In genomic region chr2:144160434-144160833, GRCm38 (mm10) we compare ENCODE assay signal across 10 mouse cellular contexts.
DNase-seq lines count a peak whose midpoint lies in the region; ATAC-seq and TF ChIP-seq lines count a peak whose summit lies in the region.
"Had no signal": no experiment of that assay in that cellular context is flagged by ENCODE, and none has a peak within 500 bp of the region (broad histone marks: within the 10 kb centered on the region; RNA-seq: fewer than 3 reads in every experiment).

No protein-coding gene starts in this region.

- no peaks in the 10 kb centered on the region for H3K9me3 ChIP-seq in E14TG2a.4 (ENCODE audit: low read length)
- no peaks in the 10 kb centered on the region for H3K9me3 ChIP-seq in forebrain, postnatal 0 days (ENCODE audit: low read length)

- H3K36me3 ChIP-seq in heart, adult 2 months (ENCODE audit: control insufficient read depth, insufficient read depth, low read length) = no peaks in the 10 kb centered on the region
- no peaks in the 10 kb centered on the region for H3K36me3 ChIP-seq in E14TG2a.4 (ENCODE audit: insufficient read depth, low read length)
- no peaks in the 10 kb centered on the region for H3K36me3 ChIP-seq in forebrain, postnatal 0 days (ENCODE audit: insufficient read depth)

- intact Hi-C loops in heart, adult 2 months (cut with DNase I) = loop anchor here (10.0 kb wide), 2 partner anchors 76 to 146 kb away; partner anchors contain the start of gene Rrbp1

- H3K4me2 ChIP-seq in forebrain, postnatal 0 days (ENCODE audit: low read depth) = no peak overlapping the region

- TF ChIP-seq POLR2A in heart, adult 2 months (IDR thresholded peaks at IDR 0.05; ENCODE audit: insufficient read depth, low read depth, low read length) = no peak

- H3K4me1 ChIP-seq in heart, adult 2 months (ENCODE audit: control insufficient read depth, insufficient read depth, low read length) = peaks cover 2% of the 10 kb centered on the region
- H3K4me1 ChIP-seq in E14TG2a.4 (replicated peaks; ENCODE audit: low read depth, low read length) = peaks cover 43% of the 10 kb centered on the region
- no peaks in the 10 kb centered on the region; the same call in 1 of the 2 replicates for H3K4me1 ChIP-seq in forebrain, postnatal 0 days (ENCODE audit: insufficient read depth)

- 59% methylated on average over 10 of the region's 10 CpGs for WGBS in heart, adult 2 months
- 50% methylated on average over 10 of the region's 10 CpGs for WGBS in forebrain, postnatal 0 days

- no peaks in the 10 kb centered on the region for H3K79me2 ChIP-seq in heart, adult 2 months (replicated peaks; ENCODE audit: control insufficient read depth, insufficient read depth, low read length)

- H3K4me3 ChIP-seq in heart, adult 2 months = no peak overlapping the region
- H3K4me3 ChIP-seq in E14TG2a.4 (replicated peaks; ENCODE audit: low read length) = 0 out of 2 replicates have a peak overlapping the region, but pooled peaks have one; percentile 17
- H3K4me3 ChIP-seq in forebrain, postnatal 0 days (ENCODE audit: low read depth, low read length) = no peak overlapping the region

- H3K27ac ChIP-seq in heart, adult 2 months = peak overlapping the region; percentile 28; the same call in 1 of the 2 replicates
- H3K27ac ChIP-seq in forebrain, postnatal 0 days (ENCODE audit: low read depth, low read length) = no peak overlapping the region

- ATAC-seq in forebrain, postnatal 0 days = no peak
- ATAC-seq: CD4-positive, CD25-positive, alpha-beta regulatory T cell, adult 4 months had no signal

- H3K27me3 ChIP-seq in heart, adult 2 months (ENCODE audit: control insufficient read depth, insufficient read depth, low read length) = no peaks in the 10 kb centered on the region
- H3K27me3 ChIP-seq in E14TG2a.4 (ENCODE audit: insufficient read depth, low read length) = peaks cover 38% of the 10 kb centered on the region
- peaks cover 9% of the 10 kb centered on the region for H3K27me3 ChIP-seq in forebrain, postnatal 0 days (ENCODE audit: insufficient read depth, low read length)

- TF ChIP-seq CTCF in heart, adult 2 months (IDR thresholded peaks at IDR 0.05) = no peak
- TF ChIP-seq CTCF in E14TG2a.4 (conservative IDR thresholded peaks at IDR 0.05; ENCODE audit: low read length) = no peak
- TF ChIP-seq CTCF in forebrain, postnatal 0 days (IDR thresholded peaks at IDR 0.05; ENCODE audit: low read depth) = no peak

- DNase-seq in heart, adult 2 months = peak in 1 of 2 experiments; percentile 26
- DNase-seq in heart, adult 8-10 months (ENCODE audit: low spot score) = no peak
- peak; percentile 49 for DNase-seq in forelimb bud, embryonic 11.5 days (ENCODE audit: low read depth, low spot score)
- DNase-seq in kidney, postnatal 4 days = peak; percentile 63 to 74
- no peak for DNase-seq in thymus, postnatal 14 days
- DNase-seq in forebrain, postnatal 0 days = no peak
- DNase-seq in left cerebral cortex, adult 18-20 months (ENCODE audit: low spot score in 2 of 2) = no peak
- DNase-seq: midbrain, embryonic 14.5 days had no signal

- no peak overlapping the region for H3K9ac ChIP-seq in heart, adult 2 months (ENCODE audit: low read depth, low read length)
- H3K9ac ChIP-seq in forebrain, postnatal 0 days = no peak overlapping the region

- TF ChIP-seq EP300 in heart, adult 2 months (IDR thresholded peaks at IDR 0.05; ENCODE audit: insufficient read depth, low read depth, low read length) = no peak

Comparison
In these comparisons a context has a peak if more than half of its experiments do, and no peak if none do; other contexts are left out.
1. DNase-seq: peak in forelimb bud, embryonic 11.5 days (single experiment) and kidney, postnatal 4 days (2 of 2); none in heart, adult 8-10 months (single experiment), thymus, postnatal 14 days (single experiment), forebrain, postnatal 0 days (single experiment) and left cerebral cortex, adult 18-20 months (0 of 2).